Comparison of ENCODE assay signal across 25 mouse cellular contexts in the genomic region with DNA sequence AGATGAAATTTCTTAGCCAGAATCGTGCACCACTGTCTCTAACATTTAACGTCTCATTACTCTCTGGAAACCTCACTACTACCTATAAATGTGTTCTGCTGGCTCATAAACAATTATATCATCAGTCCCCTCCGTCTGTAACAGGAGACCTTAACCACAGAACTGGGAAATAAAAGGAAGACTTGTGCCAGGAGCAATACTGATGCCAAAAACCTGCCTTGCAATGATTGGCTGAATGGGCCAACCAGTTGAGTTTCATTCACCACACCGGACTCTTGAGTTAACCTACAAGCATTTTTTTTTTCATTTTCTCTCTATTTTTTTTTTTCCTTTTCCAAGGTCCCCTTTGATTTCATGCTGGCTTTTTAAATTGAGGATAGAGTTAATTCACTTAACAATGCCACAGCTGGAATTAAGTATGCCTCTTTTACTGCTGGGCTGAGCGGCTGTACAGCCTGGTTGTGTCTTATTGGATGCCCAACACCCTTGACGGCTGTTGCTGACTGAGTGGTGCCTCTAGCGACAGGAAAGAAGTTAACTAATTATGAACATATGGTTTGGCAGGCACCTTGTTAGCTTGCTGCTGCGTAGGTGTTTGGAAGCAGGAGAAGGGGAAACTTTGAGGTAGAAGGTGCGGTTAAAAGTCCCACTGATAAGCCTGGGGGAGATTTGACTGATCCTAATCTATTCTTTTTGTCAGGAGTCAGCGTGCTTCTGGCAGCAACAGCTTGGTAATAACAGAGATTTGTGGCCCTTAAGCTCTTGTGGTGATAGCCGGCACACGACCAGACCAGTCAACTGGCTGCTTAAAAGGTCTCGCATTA. TPM values are rescaled to one million over a fixed set of nuclear protein-coding genes. Genes with fewer than 3 reads are reported as not detected.
A peak's percentile ranks its signal among the peaks of the same experiment; 100 is the strongest.
DNase-seq lines count a peak whose midpoint lies in the region; ATAC-seq and TF ChIP-seq lines count a peak whose summit lies in the region.
"Had no signal": no experiment of that assay in that cellular context is flagged by ENCODE, and none has a peak within 500 bp of the region (broad histone marks: within the 10 kb centered on the region; RNA-seq: fewer than 3 reads in every experiment).

Gene Gmnc, minus strand, starts transcription at position 176 of the 824 bp plus-strand sequence.

- no peak within 1 kb of the TSS for H3K4me3 ChIP-seq in forebrain, postnatal 0 days (ENCODE audit: low read depth, low read length)
- no peak within 1 kb of the TSS for H3K4me3 ChIP-seq in forebrain, embryonic 10.5 days
- no peak within 1 kb of the TSS for H3K4me3 ChIP-seq in neural tube, embryonic 14.5 days (ENCODE audit: low read depth, low read length)
- H3K4me3 ChIP-seq in limb, embryonic 10.5 days, result peak within 1 kb of the TSS; percentile 19; the same call in 1 of the 2 replicates
- H3K4me3 ChIP-seq: embryonic facial prominence, embryonic 13.5 days; forebrain, embryonic 15.5 days; heart, embryonic 13.5 days; midbrain, embryonic 15.5 days; stomach, embryonic 15.5 days had no signal

- DNase-seq in forebrain, postnatal 0 days, result no peak
- DNase-seq in forebrain, embryonic 10.5 days (ENCODE audit: extremely low spot score, low spot score), result no peak
- no peak for DNase-seq in neural tube, embryonic 10.5 days (ENCODE audit: extremely low spot score, low spot score)
- peak; percentile 47 for DNase-seq in limb, embryonic 10.5 days (ENCODE audit: low spot score)
- no peak for DNase-seq in lung, postnatal 36 days
- no peak for DNase-seq in urinary bladder, postnatal 36 days (ENCODE audit: low spot score in 2 of 2)
- DNase-seq: adrenal gland, postnatal 25 days; cerebellum, adult 9-11 months; heart, adult 11 months; heart, postnatal 4 days; kidney, adult 11 months; kidney, postnatal 25 days; lung, adult 2 months had no signal

- H3K27me3 ChIP-seq in forebrain, postnatal 0 days (ENCODE audit: insufficient read depth, low read length), result no peaks in the 10 kb centered on the region
- peaks cover 37% of the 10 kb centered on the region for H3K27me3 ChIP-seq in forebrain, embryonic 10.5 days (ENCODE audit: poor library complexity, severe bottlenecking)
- H3K27me3 ChIP-seq in neural tube, embryonic 14.5 days (ENCODE audit: control insufficient read depth, insufficient read depth, low read length), result no peaks in the 10 kb centered on the region
- H3K27me3 ChIP-seq in limb, embryonic 10.5 days (ENCODE audit: low read depth, poor library complexity, severe bottlenecking), result peaks cover 6% of the 10 kb centered on the region; the same call in 1 of the 2 replicates
- H3K27me3 ChIP-seq: embryonic facial prominence, embryonic 13.5 days; heart, embryonic 13.5 days; midbrain, embryonic 15.5 days; stomach, embryonic 15.5 days had no signal

- TF ChIP-seq CTCF in forebrain, postnatal 0 days (IDR thresholded peaks at IDR 0.05; ENCODE audit: low read depth), result 0 out of 2 replicates have a peak, but pooled peaks have one; percentile 4

- 26% methylated on average over 13 of the region's 13 CpGs for WGBS in forebrain, postnatal 0 days
- 40% methylated on average over 13 of the region's 13 CpGs for WGBS in forebrain, embryonic 10.5 days
- 38% methylated on average over 13 of the region's 13 CpGs for WGBS in neural tube, embryonic 14.5 days
- 30% methylated on average over 13 of the region's 13 CpGs for WGBS in limb, embryonic 10.5 days

- H3K36me3 ChIP-seq in forebrain, postnatal 0 days (ENCODE audit: insufficient read depth), result no peaks in the 10 kb centered on the region
- no peaks in the 10 kb centered on the region for H3K36me3 ChIP-seq in forebrain, embryonic 10.5 days (replicated peaks)
- H3K36me3 ChIP-seq in neural tube, embryonic 14.5 days (ENCODE audit: control insufficient read depth, insufficient read depth, low read length), result no peaks in the 10 kb centered on the region
- H3K36me3 ChIP-seq in limb, embryonic 10.5 days, result no peaks in the 10 kb centered on the region
- H3K36me3 ChIP-seq: embryonic facial prominence, embryonic 13.5 days; forebrain, embryonic 15.5 days; heart, embryonic 13.5 days; midbrain, embryonic 15.5 days; stomach, embryonic 15.5 days had no signal

- no peaks in the 10 kb centered on the region for H3K4me1 ChIP-seq in forebrain, postnatal 0 days (ENCODE audit: insufficient read depth)
- peaks cover 6% of the 10 kb centered on the region; the same call in 1 of the 2 replicates for H3K4me1 ChIP-seq in forebrain, embryonic 10.5 days
- H3K4me1 ChIP-seq in neural tube, embryonic 14.5 days (ENCODE audit: control insufficient read depth, insufficient read depth, low read length), result no peaks in the 10 kb centered on the region
- H3K4me1 ChIP-seq in limb, embryonic 10.5 days, result peaks cover 11% of the 10 kb centered on the region
- H3K4me1 ChIP-seq: heart, embryonic 13.5 days; midbrain, embryonic 15.5 days; stomach, embryonic 15.5 days had no signal

- H3K27ac ChIP-seq in forebrain, postnatal 0 days (ENCODE audit: low read depth, low read length), result no peak within 1 kb of the TSS
- H3K27ac ChIP-seq in forebrain, embryonic 10.5 days, result no peak within 1 kb of the TSS
- H3K27ac ChIP-seq in neural tube, embryonic 14.5 days (ENCODE audit: low read depth, low read length), result no peak within 1 kb of the TSS
- H3K27ac ChIP-seq in limb, embryonic 10.5 days, result no peak within 1 kb of the TSS
- H3K27ac ChIP-seq: embryonic facial prominence, embryonic 13.5 days; forebrain, embryonic 15.5 days; heart, embryonic 13.5 days; macrophage; midbrain, embryonic 15.5 days; stomach, embryonic 15.5 days had no signal

- ATAC-seq in forebrain, postnatal 0 days, result no peak
- ATAC-seq in neural tube, embryonic 14.5 days (ENCODE audit: low read depth), result peak; percentile 80; the same call in 1 of the 2 replicates
- ATAC-seq: forebrain, embryonic 15.5 days; midbrain, embryonic 15.5 days; Patski had no signal

- H3K4me2 ChIP-seq in forebrain, postnatal 0 days (ENCODE audit: low read depth), result no peak within 1 kb of the TSS
- no peak within 1 kb of the TSS for H3K4me2 ChIP-seq in neural tube, embryonic 14.5 days (ENCODE audit: low read depth, low read length)
- H3K4me2 ChIP-seq: embryonic facial prominence, embryonic 13.5 days; forebrain, embryonic 15.5 days; heart, embryonic 13.5 days; liver, embryonic 11.5 days; midbrain, embryonic 15.5 days; stomach, embryonic 15.5 days had no signal

- no peaks in the 10 kb centered on the region for H3K9me3 ChIP-seq in forebrain, postnatal 0 days (ENCODE audit: low read length)
- no peaks in the 10 kb centered on the region for H3K9me3 ChIP-seq in forebrain, embryonic 10.5 days
- no peaks in the 10 kb centered on the region for H3K9me3 ChIP-seq in neural tube, embryonic 14.5 days (ENCODE audit: control insufficient read depth, low read length)
- no peaks in the 10 kb centered on the region for H3K9me3 ChIP-seq in limb, embryonic 10.5 days (replicated peaks)
- H3K9me3 ChIP-seq: embryonic facial prominence, embryonic 13.5 days; forebrain, embryonic 15.5 days; heart, embryonic 13.5 days; midbrain, embryonic 15.5 days; stomach, embryonic 15.5 days had no signal

- no peak within 1 kb of the TSS for H3K9ac ChIP-seq in forebrain, postnatal 0 days
- no peak within 1 kb of the TSS for H3K9ac ChIP-seq in neural tube, embryonic 14.5 days (replicated peaks; ENCODE audit: low read depth, low read length)
- H3K9ac ChIP-seq: embryonic facial prominence, embryonic 13.5 days; forebrain, embryonic 15.5 days; heart, embryonic 13.5 days; midbrain, embryonic 15.5 days; stomach, embryonic 15.5 days had no signal

RNA-seq across cellular contexts. Expression of gene Gmnc, which starts in this region (rescaled TPM):
- total RNA-seq in forebrain, postnatal 0 days (2014; rRNA removed), result 0.62 and 1.3 TPM in 2 replicates
- polyA plus RNA-seq in forebrain, postnatal 0 days (2015; fragmentation: Nextera tagmentation; extraction: Ambion mirVana), result 0.16 and 0.30 TPM in 2 replicates
- 0.77 and 1.8 TPM in 2 replicates for polyA plus RNA-seq in forebrain, embryonic 10.5 days (2016; fragmentation: Nextera tagmentation; extraction: Ambion mirVana)
- 0.50 and 2.0 TPM in 2 replicates for polyA plus RNA-seq in neural tube, embryonic 14.5 days (2014; fragmentation: Nextera tagmentation; extraction: Ambion mirVana)
- not detected in 2 replicates for polyA plus RNA-seq in limb, embryonic 10.5 days (2016; fragmentation: Nextera tagmentation; extraction: Ambion mirVana)
- total RNA-seq: adrenal gland, postnatal 25 days; gastrocnemius, adult 18-20 months; heart, postnatal 4 days had no signal
- polyA plus RNA-seq: heart, embryonic 13.5 days; liver, embryonic 11.5 days; macrophage; Patski; spleen, adult 2 months; thymus, postnatal 0 days had no signal

Comparison
In these comparisons a context has a peak if more than half of its experiments do, and no peak if none do; other contexts are left out.
1. Peak in DNase-seq and H3K4me3 ChIP-seq in limb, embryonic 10.5 days; RNA of the gene not detected or under 1 TPM.